Mouse (Mus musculus): ENCODE results near the gene Hectd1. TPM values are rescaled to one million over a fixed set of nuclear protein-coding genes. Genes with fewer than 3 reads are reported as not detected.

Gene Hectd1
- polyA plus RNA-seq (2014; fragmentation: Illumina TruSeq; extraction: RNeasy Lipid Tissue Mini Kit (QIAGEN cat#74804)), result 138 TPM

GRCm38 (mm10) chr12:51829290-51830076 lies at the start of gene Hectd1:
TSS of gene Hectd1 (minus strand) at chr12:51829536.

Other genes starting within 250 kb of the Hectd1 start
- gene Coch, start 236.2 kb downstream of the Hectd1 start, polyA plus RNA-seq (2014; fragmentation: Illumina TruSeq; extraction: RNeasy Lipid Tissue Mini Kit (QIAGEN cat#74804)), result 21.1 TPM
- gene Ap4s1, start 138.5 kb downstream of the Hectd1 start, polyA plus RNA-seq (2014; fragmentation: Illumina TruSeq; extraction: RNeasy Lipid Tissue Mini Kit (QIAGEN cat#74804)), result 62.8 TPM
- gene Strn3, start 137.6 kb downstream of the Hectd1 start, polyA plus RNA-seq (2014; fragmentation: Illumina TruSeq; extraction: RNeasy Lipid Tissue Mini Kit (QIAGEN cat#74804)), result 230 TPM
- 22.3 TPM for gene Heatr5a, start 141.8 kb upstream of the Hectd1 start, polyA plus RNA-seq (2014; fragmentation: Illumina TruSeq; extraction: RNeasy Lipid Tissue Mini Kit (QIAGEN cat#74804))
- 9.9 TPM for gene Dtd2, start 177.0 kb upstream of the Hectd1 start, polyA plus RNA-seq (2014; fragmentation: Illumina TruSeq; extraction: RNeasy Lipid Tissue Mini Kit (QIAGEN cat#74804))
- gene Gpr33, start 198.5 kb upstream of the Hectd1 start, polyA plus RNA-seq (2014; fragmentation: Illumina TruSeq; extraction: RNeasy Lipid Tissue Mini Kit (QIAGEN cat#74804)), result not detected

Data from ovary, adult 10 weeks (tissue).